Mouse (Mus musculus) adrenal gland, postnatal 10 days (tissue): ENCODE measurements around the gene Ypel5. TPM values are rescaled to one million over a fixed set of nuclear protein-coding genes. Genes with fewer than 3 reads are reported as not detected.

ENCODE experiments used
- DNase-seq: peaks from one replicate; pipeline ENCODE4 v3.0.0; 2021; ENCODE audit warnings: mixed read lengths
- long read RNA-seq, 2 experiments: library from polyadenylated mRNA; stranded (forward); transcript quantifications; one replicate each; pipeline ENCODE4 v2.0.0; 2021
- total RNA-seq, 2 experiments: library from RNA; stranded (reverse); gene quantifications; 2 replicates each; pipeline ENCODE4 v1.2.3; 2021

The Ypel5 gene
- 10 to 100 TPM; 51.4 to 62.7 TPM for total RNA-seq
- long read RNA-seq, experiment 1, transcript Ypel5-201 (3 exons, 3,120 nt), result major isoform, 45 of 71 reads
- long read RNA-seq, experiment 1, transcript Ypel5-202 (3 exons, 2,419 nt), result minor isoform, 13 of 71 reads
- long read RNA-seq, experiment 1, partial matches to known transcripts, result 2 of 71 reads
- long read RNA-seq, experiment 1, other reads (novel, unspliced or antisense), result 7 of 71 reads
- long read RNA-seq, experiment 2, transcript Ypel5-201 (3 exons, 3,120 nt), result major isoform, 29 of 46 reads
- long read RNA-seq, experiment 2, transcript Ypel5-202 (3 exons, 2,419 nt), result minor isoform, 10 of 46 reads
- long read RNA-seq, experiment 2, partial matches to known transcripts, result 0 of 46 reads
- long read RNA-seq, experiment 2, other reads (novel, unspliced or antisense), result 4 of 46 reads

DNA sequence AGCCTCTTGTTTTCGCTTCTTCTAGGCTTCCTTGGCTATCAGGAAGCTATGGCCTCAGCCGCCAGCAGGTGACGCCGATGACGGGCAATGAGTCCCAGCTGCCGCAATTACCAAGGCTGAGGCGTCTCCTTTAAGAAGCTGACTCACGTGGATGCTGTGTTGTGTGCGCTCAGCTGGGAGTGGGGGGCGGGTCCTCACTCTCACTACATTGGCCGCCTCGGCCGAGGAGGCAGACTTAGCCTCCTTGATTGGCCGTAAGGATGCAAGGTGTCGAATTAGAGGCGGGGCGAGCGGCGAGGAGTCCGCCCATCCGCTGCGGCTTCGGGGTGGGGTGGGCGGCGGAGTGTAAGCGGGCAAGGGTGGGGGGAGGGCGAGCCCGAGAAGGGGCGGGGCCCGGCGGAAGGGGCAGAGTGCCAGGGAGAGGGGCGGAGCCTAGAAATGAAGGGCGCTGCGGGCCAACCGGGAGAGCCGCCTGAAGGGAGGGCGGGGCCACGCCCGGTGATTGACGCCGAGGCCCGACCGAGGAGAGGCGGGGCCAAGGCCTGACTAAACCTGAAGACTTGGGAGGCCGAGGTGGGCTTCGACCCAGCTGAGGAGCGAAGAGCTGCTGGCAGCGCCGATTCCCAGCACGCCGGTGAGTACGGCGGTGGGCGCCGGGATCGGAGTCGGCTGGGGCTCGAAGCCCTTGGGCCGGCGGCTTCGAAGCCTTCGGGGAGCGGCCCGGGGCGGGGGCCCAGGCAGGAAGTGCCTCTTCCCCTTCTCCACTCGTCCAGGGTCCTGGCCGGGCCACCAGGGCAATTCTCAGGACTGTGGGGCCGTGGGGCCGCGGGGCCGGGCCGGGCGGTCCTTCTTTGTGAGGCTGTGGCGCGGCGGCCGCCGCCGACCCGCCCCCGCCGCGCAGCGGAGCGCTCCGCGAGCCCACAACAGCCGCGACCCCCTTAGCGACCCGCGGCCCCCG is at the start of gene Ypel5:
Gene Ypel5 (plus strand): TSS at position 296 of the 958 bp plus-strand sequence.
- DNase-seq, result peak; percentile 99

DNA sequence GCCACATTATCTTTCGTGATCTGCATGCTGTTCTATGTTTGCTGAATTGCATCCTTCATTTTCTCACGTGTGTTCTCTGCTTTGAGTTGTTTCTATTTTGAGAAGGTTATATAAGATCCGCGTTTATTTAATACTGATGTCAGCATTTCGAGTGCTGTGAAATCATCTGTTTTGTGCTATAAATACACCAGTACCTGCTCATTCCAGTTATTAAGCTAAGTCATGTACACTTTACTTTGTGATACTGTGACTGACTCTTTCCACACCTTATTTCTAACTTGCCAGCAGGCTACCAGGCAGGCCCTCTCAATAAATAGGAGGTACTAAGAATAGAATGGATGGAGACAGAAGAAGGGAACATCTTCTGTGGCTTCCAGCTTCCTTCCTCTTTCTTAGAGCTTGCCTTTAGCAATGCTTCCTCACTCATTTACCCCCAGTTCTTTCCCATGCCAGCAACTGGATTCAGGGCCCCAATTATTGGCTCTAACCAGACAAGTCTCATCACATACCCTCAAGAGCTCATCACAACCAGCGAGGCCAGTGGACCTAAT is 48.3 kb upstream of the Ypel5 start:
- DNase-seq, result no peak

DNA sequence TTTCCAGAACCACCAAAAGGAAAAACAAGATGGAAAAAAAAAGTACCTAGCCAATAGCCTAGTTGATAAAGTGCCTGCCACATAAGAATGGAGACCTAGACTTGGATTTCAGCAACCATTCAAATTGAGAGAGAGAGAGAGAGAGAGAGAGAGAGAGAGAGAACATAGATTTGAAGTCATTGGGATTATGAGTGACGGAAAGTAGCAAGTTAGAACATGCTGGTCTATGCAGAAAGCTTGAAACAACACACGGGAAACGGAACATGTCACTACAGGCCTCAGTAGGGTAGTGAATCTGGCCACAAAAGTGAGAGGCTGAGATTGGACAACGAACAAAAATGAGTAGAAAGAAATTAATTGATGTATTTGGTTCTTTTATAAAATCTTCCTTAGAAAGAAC is 43.0 kb upstream of the Ypel5 start:
- DNase-seq, result no peak

DNA sequence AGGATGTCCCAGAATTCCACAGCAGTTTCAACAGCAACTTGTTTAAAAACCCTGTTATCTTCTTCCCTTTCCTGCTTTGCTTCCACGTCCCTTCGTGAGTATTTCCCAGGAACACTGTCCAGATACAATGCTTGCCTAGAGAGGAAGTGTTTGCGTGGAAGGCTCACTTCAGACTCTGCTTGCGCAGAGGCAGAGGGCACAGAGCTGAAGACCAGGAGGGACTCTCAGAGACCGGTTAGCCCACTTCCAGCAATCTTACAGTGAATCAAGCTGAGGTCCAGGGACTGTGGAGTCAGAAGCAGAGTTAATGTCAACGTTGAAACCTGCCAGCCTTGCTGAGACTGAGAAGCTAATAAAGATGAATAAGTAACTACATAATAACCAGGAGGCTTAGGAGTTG is 41.6 kb upstream of the Ypel5 start:
- DNase-seq, result no peak

GRCm38 (mm10) chr17:72795392-72796047 is 40.7 kb upstream of the Ypel5 start:
- DNase-seq, result no peak

GRCm38 (mm10) chr17:72796506-72796905 is 39.7 kb upstream of the Ypel5 start:
- DNase-seq, result no peak

DNA sequence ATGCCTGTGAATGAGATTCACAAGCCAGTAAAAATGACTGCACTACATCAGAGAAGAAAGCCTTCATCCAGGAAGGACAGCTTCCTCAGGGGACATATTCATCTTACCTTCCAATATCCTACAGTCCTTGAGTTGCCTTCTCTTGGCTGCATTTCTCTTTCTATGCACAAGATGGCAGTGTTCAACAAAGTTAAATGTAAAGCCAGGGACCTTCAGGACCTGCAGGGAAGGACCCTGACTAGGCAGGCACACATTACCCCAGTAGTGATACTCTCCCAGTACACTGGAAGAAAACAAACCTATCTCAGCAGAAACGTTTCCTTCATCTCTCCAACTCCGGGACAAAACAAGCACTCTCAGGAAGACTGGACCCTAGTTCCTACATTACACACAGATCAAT is 38.4 kb upstream of the Ypel5 start:
- peak; percentile 35 for DNase-seq

DNA sequence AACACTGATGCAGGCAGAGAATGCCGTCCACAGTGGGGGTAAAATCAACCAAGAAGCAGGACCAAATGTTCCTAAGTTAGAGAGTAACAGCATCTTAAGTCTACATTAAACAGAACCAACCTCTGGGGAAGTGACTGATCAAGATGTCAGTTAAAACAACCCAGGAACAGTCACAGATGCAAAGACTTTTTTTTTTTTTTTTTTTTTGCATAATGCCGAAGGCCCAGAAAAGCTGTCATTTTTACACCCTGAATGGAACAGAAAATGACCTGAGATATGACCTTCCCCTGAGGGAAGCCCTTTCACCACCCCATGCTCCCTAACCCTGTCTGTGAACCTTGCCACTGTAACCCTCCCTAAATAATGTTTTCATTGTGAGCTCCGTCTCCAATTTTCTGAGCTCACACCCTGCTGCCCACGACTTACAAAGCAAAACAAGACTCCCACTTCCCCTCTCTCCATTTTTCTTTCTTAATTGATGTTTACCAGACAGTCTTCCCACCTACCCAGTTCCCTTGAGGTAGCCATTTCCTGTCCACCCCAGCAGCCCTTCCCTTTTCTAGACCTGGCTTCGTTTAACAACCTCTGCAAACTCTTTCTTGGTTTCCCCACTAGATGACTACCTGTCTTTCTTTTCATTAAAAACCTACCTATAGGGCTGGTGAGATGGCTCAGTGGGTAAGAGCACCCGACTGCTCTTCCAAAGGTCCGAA is 26.2 kb upstream of the Ypel5 start:
- DNase-seq, result no peak

- peak; percentile 74 for DNase-seq
Measured at GRCm38 (mm10) chr17:72813419-72814315, 22.6 kb upstream of the Ypel5 start.

DNA sequence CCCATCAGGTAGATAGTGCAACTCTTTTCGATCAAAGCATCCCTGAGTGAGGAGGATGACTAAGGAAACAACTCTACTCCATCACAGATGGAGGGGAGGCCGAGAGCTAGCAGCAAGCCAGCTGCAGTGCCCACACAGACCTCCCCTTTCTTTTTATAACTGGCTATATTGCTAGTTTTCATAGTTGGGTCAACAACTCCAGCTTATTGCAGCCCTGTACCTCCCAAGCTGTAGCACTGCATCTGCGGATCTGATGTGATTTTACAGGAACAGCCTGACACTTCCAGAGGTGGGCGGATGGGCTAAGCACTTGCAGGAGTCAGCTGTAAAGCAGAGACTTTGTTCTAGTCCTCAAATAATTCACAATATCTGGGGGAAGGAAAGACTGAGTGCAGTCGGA is 18.7 kb upstream of the Ypel5 start:
- DNase-seq, result no peak

- DNase-seq, result no peak
Measured at GRCm38 (mm10) chr17:72819714-72820113, 16.5 kb upstream of the Ypel5 start.

DNA sequence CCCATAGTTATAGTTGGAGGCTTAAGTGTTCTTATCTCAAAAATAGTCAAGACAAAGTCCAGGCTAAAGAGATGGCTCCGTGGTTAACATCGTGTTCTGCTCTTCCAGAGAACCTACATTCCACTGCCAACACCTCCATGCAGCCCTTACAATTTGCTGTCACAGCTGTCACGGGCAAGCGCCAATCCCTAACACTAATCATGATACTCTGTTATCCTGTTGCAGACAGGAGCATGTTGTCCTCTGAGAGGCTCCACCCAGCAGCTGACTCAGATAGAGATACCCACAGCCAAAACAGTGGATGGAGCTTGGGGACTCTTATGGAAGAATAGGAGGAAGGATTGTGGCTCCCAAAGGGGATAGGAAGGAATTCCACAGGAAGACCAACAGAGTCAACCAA is 15.8 kb upstream of the Ypel5 start:
- DNase-seq, result no peak

GRCm38 (mm10) chr17:72821923-72822322 is 14.3 kb upstream of the Ypel5 start:
- DNase-seq, result no peak

DNA sequence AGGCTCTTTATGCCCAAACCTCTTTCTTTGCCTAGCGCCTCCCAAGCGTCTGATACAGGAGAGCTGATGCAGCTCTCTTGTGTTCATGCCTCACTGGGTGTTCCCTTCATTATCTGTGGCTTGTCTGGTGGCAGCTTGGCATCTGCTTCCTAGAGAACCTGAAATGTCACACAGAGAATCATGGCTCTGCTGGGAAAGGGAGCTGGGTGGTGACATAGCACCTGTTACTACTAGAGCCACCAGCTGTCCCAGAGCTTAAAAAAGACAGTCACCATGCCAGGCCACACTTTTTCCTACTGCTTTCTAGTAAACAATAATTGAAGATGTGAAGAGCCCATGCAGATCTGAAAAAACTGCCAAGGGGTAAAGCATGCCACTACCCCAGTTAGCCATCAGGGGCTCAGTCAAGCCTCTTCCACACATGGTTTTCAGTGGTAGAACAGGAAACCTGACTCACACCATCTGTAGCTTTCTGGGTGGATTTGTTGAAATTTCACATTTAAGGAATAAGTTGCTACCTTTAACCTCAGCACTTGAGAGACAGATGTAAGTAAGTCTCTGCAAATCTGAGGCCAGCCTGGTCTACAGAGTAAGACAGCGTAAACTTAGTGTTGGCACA is 9.2 kb upstream of the Ypel5 start:
- DNase-seq, result no peak

DNA sequence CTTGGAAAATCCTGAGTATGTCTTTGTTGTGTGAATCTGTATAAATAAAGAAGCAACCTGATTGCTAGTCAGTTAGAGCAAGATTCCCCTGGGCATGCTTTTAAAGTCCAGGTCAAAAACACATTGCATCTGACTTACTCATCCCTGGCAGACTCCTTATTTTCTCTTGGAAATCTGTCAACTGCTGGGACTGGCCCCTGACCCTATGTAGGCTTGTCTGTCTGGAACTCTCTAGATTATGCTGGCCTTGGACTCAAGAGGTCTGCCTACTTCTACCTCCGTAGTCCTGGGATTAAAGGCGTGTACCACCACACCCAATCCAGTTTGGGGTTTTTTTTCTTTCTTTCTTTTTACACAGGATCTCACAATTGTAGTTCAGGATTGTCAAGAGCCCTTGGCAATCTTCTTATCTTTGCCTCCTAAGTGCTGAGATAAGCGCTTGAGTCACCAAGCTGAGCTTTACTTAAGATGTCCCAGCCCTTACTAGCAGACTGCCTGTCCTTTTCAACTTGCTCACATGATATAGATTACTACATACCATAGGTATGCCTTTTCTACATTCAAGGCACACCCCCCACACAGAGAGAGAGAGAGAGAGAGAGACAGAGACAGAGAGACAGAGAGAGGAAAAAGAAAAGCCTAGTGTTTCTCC is 8.1 kb upstream of the Ypel5 start:
- no peak for DNase-seq

DNA sequence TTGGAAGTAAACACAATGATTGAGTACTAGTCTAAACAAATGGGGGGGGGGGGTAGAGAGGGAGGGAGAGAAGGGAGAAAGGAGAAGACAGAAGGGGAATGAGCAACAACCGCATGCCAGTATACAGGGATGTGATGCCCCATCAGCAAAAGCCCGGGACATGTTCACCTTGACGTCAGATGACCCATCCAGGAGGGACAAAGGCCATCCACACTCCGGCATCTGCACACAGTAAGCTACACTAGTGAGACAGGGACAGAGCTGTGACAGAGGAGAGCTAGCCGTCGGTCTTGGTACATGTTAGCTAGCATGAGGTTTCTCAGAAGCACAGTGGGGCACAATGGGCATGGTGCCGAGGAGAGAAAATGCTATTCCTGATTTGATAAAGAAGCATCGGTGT is 7.6 kb upstream of the Ypel5 start:
- DNase-seq, result no peak

- DNase-seq, result peak; percentile 96
Measured at GRCm38 (mm10) chr17:72837140-72837712, 973 bp downstream of the Ypel5 start.

GRCm38 (mm10) chr17:72837824-72838474 is 1.7 kb downstream of the Ypel5 start:
- no peak for DNase-seq

DNA sequence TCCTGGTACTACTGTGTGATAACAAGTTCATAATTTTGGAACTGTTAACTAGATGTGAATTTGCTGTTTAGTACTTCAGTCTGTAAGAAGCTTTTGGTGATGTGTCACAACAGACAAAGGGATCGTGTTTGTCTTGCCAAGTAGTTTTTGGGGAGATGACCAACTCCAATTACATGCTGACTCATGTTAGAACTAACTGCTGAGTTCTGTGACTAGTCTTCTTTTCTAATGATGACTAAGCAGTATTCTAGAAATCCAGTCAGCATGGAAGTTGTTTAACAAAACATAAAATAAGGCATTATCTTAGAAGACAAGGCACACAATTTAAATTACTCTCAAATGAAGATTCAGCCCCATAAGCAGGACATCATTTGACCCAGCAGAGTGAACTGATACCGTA is 2.7 kb downstream of the Ypel5 start:
- DNase-seq, result no peak
